Mouse (Mus musculus): ENCODE results near the gene Hyal4.

DNA sequence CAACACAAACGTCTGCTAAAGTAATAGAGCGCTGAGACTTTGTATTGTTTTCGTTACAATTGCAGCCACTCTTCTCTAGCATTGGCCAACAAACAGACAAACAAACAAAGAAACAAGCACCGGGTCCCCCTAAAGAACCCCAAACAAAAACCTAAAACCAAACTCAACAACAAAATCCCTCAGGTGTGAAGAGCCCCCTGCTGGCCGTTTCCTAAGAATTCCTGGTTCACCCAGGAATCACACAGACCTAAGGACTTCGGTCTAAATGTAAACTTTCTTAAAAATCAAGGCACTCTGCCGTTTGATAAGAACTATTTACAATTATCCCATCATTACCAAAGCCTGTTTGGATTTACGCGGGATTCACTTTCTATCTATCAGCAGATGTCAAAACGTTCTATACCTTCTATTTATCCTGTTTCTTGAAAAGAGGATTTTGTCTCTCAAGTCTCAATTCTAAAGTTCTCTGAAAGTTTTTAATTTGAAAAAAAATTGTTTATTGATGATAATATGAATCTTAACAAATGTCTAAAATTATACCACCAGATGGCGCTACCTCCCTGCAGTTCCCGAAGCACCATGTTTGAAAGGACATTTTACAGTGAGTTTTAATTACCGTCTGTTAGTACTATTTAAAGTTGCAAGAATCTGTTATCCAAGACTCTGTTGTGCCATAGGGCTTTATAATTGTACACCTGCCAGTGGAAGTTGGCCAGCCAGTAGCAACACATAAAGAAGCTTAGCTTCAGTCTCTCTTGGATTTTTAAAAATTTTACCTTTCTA lies 26.6 kb upstream of the Hyal4 start:
- no peak for TF ChIP-seq POLR2A (IDR thresholded peaks at IDR 0.05; ENCODE audit: extremely low read depth, insufficient read depth, low read length)
- peak; percentile 69 for TF ChIP-seq CTCF (IDR thresholded peaks at IDR 0.05; ENCODE audit: low read depth, low read length)

Data from liver, adult 2 months (tissue).